Mouse (Mus musculus): Measurements from ENCODE around the gene Krt39. TPM values are rescaled to one million over a fixed set of nuclear protein-coding genes. Genes with fewer than 3 reads are reported as not detected.

Krt39 gene
- total RNA-seq, 2 experiments from 2014 or later, result not detected

DNA sequence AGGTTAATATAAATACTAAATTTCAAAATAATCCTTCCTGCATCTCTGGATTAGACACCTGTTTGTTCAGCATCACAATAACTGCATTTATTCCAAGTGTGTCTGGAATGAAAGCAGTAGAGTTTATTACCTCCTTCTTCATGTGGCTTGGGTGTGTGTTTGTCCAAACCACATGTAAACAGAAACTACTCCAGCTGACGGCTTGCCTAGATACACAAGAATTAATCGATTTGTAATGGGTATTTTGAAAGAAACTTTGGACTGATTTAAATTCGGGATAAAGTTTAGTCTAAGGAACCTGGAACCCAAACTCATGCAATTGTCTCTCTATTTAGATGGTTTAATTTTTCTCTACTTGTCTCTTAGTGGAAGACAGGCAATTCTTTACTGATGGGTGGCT, 46.2 kb downstream of the Krt39 start:
- intact Hi-C loops (cut with DNase I), result no loop called here
- DNase-seq (ENCODE audit: extremely low spot score in 1 of 2, low spot score in 2 of 2), result no peak

DNA sequence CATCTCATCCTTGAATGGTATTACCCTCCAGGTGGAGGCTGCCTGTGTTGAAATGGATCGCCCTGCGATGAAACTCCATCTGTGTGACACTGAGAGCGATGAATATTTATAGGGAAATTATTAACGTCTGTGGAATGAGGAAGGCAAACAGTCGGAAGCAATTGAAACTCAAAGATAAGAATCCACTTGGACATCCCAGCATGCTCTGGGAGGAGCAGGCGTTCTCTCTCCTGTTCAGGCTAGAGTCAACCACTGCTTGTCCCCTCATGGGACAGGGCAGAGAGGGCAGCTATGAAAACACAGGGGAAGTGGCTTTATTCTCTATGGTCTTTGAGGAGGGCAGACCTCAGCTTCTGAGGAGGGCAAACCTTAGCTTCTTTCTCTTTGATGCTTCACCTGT, 47.7 kb downstream of the Krt39 start:
- intact Hi-C loops (cut with DNase I), result no loop called here
- DNase-seq (ENCODE audit: extremely low spot score in 1 of 2, low spot score in 2 of 2), result no peak

DNA sequence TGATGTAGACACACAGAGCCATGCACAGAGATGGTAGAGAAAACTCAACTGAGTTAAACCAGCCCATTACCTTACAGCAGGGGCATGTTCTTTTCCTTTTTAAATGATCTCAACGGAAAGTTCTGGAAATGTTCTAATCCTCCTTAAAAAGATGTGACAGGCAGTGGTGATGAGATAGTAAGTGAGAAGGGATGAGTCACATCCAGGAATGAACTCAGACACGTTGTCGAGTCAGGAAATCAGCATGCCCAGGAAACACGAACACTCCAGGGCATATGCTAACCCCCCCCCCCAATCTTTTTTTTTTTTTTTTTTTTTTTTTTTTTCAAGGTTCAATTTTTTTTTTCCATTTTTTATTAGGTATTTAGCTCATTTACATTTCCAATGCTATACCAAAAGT, 48.7 kb downstream of the Krt39 start:
- intact Hi-C loops (cut with DNase I), result no loop called here
- no peak for DNase-seq (ENCODE audit: extremely low spot score in 1 of 2, low spot score in 2 of 2)

DNA sequence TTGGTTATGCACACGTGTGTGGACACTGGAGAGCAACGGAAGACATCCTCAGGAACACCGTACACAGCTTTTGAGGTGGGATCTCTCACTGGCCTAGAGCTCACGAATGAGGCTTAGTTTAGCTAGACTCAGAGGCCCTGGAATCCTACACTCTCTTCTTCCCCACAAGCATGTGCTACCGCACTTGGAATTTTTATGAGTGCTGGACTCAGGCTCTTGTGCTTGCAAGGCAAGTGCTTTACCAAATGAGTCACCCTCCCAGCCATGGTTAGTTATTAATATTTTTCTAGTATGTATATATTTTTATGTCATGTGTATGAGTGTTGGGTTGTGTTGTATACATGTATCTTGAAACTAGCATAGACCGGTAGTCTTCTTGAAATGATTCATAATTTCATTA, 49.2 kb downstream of the Krt39 start:
- intact Hi-C loops (cut with DNase I), result no loop called here
- DNase-seq (ENCODE audit: extremely low spot score in 1 of 2, low spot score in 2 of 2), result no peak

DNA sequence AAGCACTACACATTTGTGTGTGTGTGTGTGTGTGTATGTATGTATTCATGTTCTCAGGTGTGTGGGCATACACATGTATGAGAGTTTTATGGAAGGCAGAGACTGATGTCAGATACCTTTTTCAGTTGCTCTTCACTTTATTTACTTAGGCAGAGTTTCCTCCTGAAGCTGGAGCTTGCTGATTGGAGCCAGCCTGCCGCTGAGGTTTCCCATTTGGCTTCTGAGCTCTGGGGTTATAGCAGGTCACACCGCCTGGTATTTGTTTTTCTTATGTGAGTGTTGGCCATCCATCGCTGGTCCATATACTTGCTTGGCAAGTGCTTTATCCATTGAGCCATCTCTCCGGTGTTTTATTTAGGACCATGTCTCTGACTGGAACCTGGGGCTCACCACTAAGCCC, 51.9 kb downstream of the Krt39 start:
- no peak for DNase-seq (ENCODE audit: extremely low spot score in 1 of 2, low spot score in 2 of 2)
- intact Hi-C loops (cut with DNase I), result loop anchor here (5.0 kb wide), 1 partner anchor 103 kb away; no protein-coding TSS in a partner anchor

DNA sequence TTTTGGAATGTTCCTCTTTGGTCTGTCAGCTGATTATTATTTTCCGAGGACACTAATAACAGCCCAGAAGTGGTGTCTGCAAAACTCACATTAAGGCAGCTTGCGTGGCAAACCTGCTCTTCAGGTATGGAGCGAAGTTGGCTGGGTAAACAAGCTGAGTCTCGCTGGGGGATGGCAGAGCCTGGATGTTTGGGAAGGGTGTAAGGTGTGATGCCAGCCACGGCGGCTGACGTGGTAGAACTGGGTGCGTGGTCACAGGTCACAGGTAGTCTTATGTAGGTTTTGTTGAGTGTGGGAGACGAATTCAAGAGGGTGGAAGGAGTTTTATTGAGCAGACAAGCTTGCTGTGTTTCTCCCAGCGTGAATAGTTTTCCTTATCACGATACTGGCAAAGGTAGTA, 52.6 kb downstream of the Krt39 start:
- intact Hi-C loops (cut with DNase I), result loop anchor here (5.0 kb wide), 1 partner anchor 104 kb away; no protein-coding TSS in a partner anchor

DNA sequence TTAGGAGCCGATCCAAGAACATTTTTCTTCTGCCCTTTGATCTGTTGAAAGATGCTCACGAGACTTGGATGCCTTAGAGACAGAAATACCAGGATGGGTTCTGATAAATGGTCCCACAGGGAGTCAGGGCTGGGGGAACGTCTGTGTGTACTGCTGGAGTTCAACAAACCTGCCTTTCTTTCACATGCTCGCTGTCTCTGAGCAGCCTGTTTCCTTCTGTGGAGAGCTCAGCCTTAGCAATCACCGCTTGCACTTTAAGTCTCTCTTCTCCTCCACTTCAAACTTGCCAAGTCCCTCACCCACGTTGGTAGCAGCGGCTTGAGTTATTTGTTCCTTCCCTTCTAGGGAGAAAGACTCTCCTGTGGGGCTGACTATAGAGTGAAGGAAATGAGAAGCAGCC, 54.8 kb downstream of the Krt39 start:
- intact Hi-C loops (cut with DNase I), result loop anchor here (1.0 to 5.0 kb wide), 2 partner anchors 106 to 816 kb away; no protein-coding TSS in a partner anchor
- peak in 1 of 2 experiments; percentile 40 for DNase-seq (ENCODE audit: extremely low spot score in 1 of 2, low spot score in 2 of 2)

More for the DNA sequence above, 52.6 kb downstream of the Krt39 start:
- no peak for DNase-seq (ENCODE audit: extremely low spot score in 1 of 2, low spot score in 2 of 2)

DNA sequence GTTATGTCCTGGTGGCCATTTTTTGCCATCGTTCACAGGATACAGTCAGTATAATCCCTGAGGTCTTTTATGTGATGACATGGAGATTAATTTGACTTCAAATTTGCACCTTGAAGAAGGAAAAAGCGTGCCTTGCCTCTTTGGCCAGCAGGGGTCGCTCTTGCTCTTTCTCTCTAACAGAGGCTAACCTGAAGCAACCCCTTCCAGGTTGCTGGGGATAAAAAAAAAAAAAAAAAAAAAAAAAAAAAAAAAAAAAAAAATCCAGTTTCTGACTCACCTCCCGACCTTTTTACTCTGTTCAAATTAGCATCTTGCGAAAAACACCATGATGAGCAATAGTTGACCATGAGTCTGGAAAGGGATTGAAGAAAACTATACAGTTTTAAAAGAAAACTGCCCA, 56.3 kb downstream of the Krt39 start:
- intact Hi-C loops (cut with DNase I), result loop anchor here (2.0 to 5.0 kb wide), 5 partner anchors 107 to 832 kb away; no protein-coding TSS in a partner anchor
- peak; percentile 83 to 86 for DNase-seq (ENCODE audit: extremely low spot score in 1 of 2, low spot score in 2 of 2)

Other genes starting within 250 kb of the Krt39 start
- not detected for gene Krt24, start 236.1 kb downstream of the Krt39 start, total RNA-seq (2021)
- not detected for gene Krt25, start 198.4 kb downstream of the Krt39 start, total RNA-seq (2021)
- gene Krt26, start 183.4 kb downstream of the Krt39 start, total RNA-seq (2021), result under 1 TPM; 0.20 to 0.21 TPM
- not detected for gene Krt27, start 170.2 kb downstream of the Krt39 start, total RNA-seq (2021)
- gene Krt28, start 146.4 kb downstream of the Krt39 start, total RNA-seq (2021), result under 1 TPM in 1 of 2 experiments, not detected in 1; 0.28 TPM
- gene Krt10, start 132.0 kb downstream of the Krt39 start, total RNA-seq (2021), result 10 to 100 TPM; 10.6 to 11.3 TPM
- gene Krt12, start 99.1 kb downstream of the Krt39 start, total RNA-seq (2021), result 1 to 10 TPM; 6.0 to 6.3 TPM
- gene Krt20, start 83.2 kb downstream of the Krt39 start, total RNA-seq (2021), result not detected
- not detected for gene Krt23, start 28.2 kb downstream of the Krt39 start, total RNA-seq (2021)
- not detected for gene Krt40, start 21.8 kb upstream of the Krt39 start, total RNA-seq (2021)
- gene Krtap3-3, start 29.5 kb upstream of the Krt39 start, total RNA-seq (2021), result not detected
- not detected for gene Krtap3-2, start 35.5 kb upstream of the Krt39 start, total RNA-seq (2021)
- gene Gm11939, start 38.1 kb upstream of the Krt39 start, total RNA-seq (2021), result not detected
- gene Krtap3-1, start 45.3 kb upstream of the Krt39 start, total RNA-seq (2021), result not detected
- gene Krtap1-5, start 59.7 kb upstream of the Krt39 start, total RNA-seq (2021), result not detected
- not detected for gene Krtap1-4, start 62.3 kb upstream of the Krt39 start, total RNA-seq (2021)
- not detected for gene Krtap1-3, start 70.0 kb upstream of the Krt39 start, total RNA-seq (2021)
- not detected for gene Krtap9-3, start 76.8 kb upstream of the Krt39 start, total RNA-seq (2021)
- not detected for gene Gm11938, start 82.0 kb upstream of the Krt39 start, total RNA-seq (2021)
- not detected for gene Gm11937, start 88.9 kb upstream of the Krt39 start, total RNA-seq (2021)
- not detected for gene Krtap2-4, start 93.5 kb upstream of the Krt39 start, total RNA-seq (2021)
- gene Gm11562, start 99.1 kb upstream of the Krt39 start, total RNA-seq (2021), result not detected
- not detected for gene Krtap4-1, start 106.9 kb upstream of the Krt39 start, total RNA-seq (2021)
- not detected for gene Krtap4-2, start 113.7 kb upstream of the Krt39 start, total RNA-seq (2021)
- gene Krtap4-7, start 122.8 kb upstream of the Krt39 start, total RNA-seq (2021), result not detected
- gene Gm11555, start 128.9 kb upstream of the Krt39 start, total RNA-seq (2021), result not detected
- not detected for gene Gm11563, start 137.6 kb upstream of the Krt39 start, total RNA-seq (2021)
- gene Krtap4-6, start 144.6 kb upstream of the Krt39 start, total RNA-seq (2021), result not detected
- not detected for gene Gm14190, start 169.4 kb upstream of the Krt39 start, total RNA-seq (2021)
- gene Gm14180, start 213.0 kb upstream of the Krt39 start, total RNA-seq (2021), result not detected